Mouse (Mus musculus) neural tube, embryonic 14.5 days (tissue): ENCODE measurements around the gene Bach2. TPM values are rescaled to one million over a fixed set of nuclear protein-coding genes. Genes with fewer than 3 reads are reported as not detected.

Source experiments
- ATAC-seq: fragments of 200-750 bp; cut with Nextera tagmentation; 2 replicates; pipeline ENCODE4 v1.8.0; 2017; ENCODE audit warnings: low read depth, mild to moderate bottlenecking, moderate TSS enrichment, moderate library complexity
- H3K27ac ChIP-seq: fragments of 300-500 bp; sonication (generic); 2 replicates; pipeline ENCODE4 v1.5.1; 2014; ENCODE audit warnings: low read depth, mild to moderate bottlenecking, control low read depth, low read length, moderate library complexity, mixed read lengths
- H3K27me3 ChIP-seq: fragments of 300-500 bp; sonication (generic); 2 replicates; pipeline ENCODE4 v1.6.1; 2014; ENCODE audit warnings: low read length; ENCODE audit not compliant: control insufficient read depth, insufficient read depth
- H3K36me3 ChIP-seq: fragments of 300-500 bp; sonication (generic); 2 replicates; pipeline ENCODE4 v1.6.1; 2014; ENCODE audit warnings: low read length, mixed read lengths; ENCODE audit not compliant: control insufficient read depth, insufficient read depth
- H3K4me1 ChIP-seq: fragments of 300-500 bp; sonication (generic); 2 replicates; pipeline ENCODE4 v1.6.1; 2014; ENCODE audit warnings: low read length; ENCODE audit not compliant: control insufficient read depth, insufficient read depth
- H3K4me2 ChIP-seq: fragments of 300-500 bp; sonication (generic); 2 replicates; pipeline ENCODE4 v1.6.1; 2014; ENCODE audit warnings: mild to moderate bottlenecking, low read depth, low read length, control low read depth
- H3K4me3 ChIP-seq: fragments of 300-500 bp; sonication (generic); 2 replicates; pipeline ENCODE4 v1.5.1; 2014; ENCODE audit warnings: low read depth, low read length, control low read depth, mixed read lengths
- H3K9ac ChIP-seq: fragments of 300-500 bp; sonication (generic); replicated peaks from 2 replicates; pipeline ENCODE4 v1.6.1; 2014; ENCODE audit warnings: low read depth, mild to moderate bottlenecking, control low read depth, low read length, mixed read lengths
- H3K9me3 ChIP-seq: fragments of 300-500 bp; sonication (generic); 2 replicates; pipeline ENCODE4 v1.6.1; 2016; ENCODE audit warnings: low read length; ENCODE audit not compliant: control insufficient read depth
- WGBS: fragments of 180-500 bp; shearing (Covaris S2); extraction: QIAGEN DNeasy Blood & Tissue Kit; methylation state at CpG from one replicate; pipeline ENCODE4 v1.1.7; 2014; 5-methylcytosine and 5-hydroxymethylcytosine counted together
- polyA plus RNA-seq: library from polyadenylated mRNA; unstranded; fragments of >200 nt; fragmentation: Nextera tagmentation; extraction: Ambion mirVana; gene quantifications from 2 replicates; pipeline ENCODE4 v1.2.1, GENCODE M21; 2014

Bach2 gene
- polyA plus RNA-seq, 1 experiment from 2014 or later: 32.4 TPM

- no peak overlapping the region for H3K4me2 ChIP-seq
Measured at GRCm38 (mm10) chr4:32334131-32334530, 95.5 kb downstream of the Bach2 start.

DNA sequence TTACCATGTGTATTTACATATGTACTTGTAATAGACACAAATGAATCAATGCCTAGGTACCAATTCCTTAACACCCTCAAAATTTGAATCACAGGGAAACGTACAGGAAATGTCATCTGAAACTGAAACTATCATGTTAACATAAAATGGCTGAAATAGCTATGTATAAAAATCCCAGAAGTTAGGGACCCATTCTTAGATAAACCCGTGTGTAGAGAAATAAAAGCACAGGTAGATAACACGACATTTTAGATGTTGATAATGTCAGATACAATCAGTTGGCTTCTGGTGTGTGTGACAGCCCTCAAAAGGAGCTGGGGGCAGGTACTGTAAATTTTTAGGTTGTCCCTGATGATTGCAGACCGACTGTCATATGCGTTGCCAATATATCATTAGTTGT lies 96.2 kb downstream of the Bach2 start:
- 93% methylated on average over 5 of the region's 5 CpGs for WGBS
- Histone ChIP-seq H3K4me1 (peaks cover 10% of the 10 kb centered on the region; the same call in 1 of the 2 replicates), H3K4me2 (no peak overlapping the region), H3K27me3 (no peaks in the 10 kb centered on the region), H3K9ac (no peak overlapping the region), H3K36me3 (no peaks in the 10 kb centered on the region), H3K27ac (no peak overlapping the region), H3K9me3 (no peaks in the 10 kb centered on the region), H3K4me3 (no peak overlapping the region)
- ATAC-seq: no peak

More at GRCm38 (mm10) chr4:32334131-32334530, 95.5 kb downstream of the Bach2 start:
- no peaks in the 10 kb centered on the region for H3K27me3 ChIP-seq
- no peak overlapping the region for H3K9ac ChIP-seq
- no peak overlapping the region for H3K4me3 ChIP-seq
- H3K36me3 ChIP-seq: no peaks in the 10 kb centered on the region
- 95% methylated on average over 1 of the region's 1 CpGs for WGBS
- peaks cover 10% of the 10 kb centered on the region; the same call in 1 of the 2 replicates for H3K4me1 ChIP-seq
- no peaks in the 10 kb centered on the region for H3K9me3 ChIP-seq
- ATAC-seq: no peak
- H3K27ac ChIP-seq: no peak overlapping the region

GRCm38 (mm10) chr4:32335659-32336058 lies 97.1 kb downstream of the Bach2 start:
- no peaks in the 10 kb centered on the region for H3K36me3 ChIP-seq
- H3K9ac ChIP-seq: no peak overlapping the region
- no peak overlapping the region for H3K4me3 ChIP-seq
- no peaks in the 10 kb centered on the region for H3K27me3 ChIP-seq
- WGBS: 90% methylated on average over 12 of the region's 12 CpGs
- ATAC-seq: no peak
- H3K9me3 ChIP-seq: no peaks in the 10 kb centered on the region
- peaks cover 10% of the 10 kb centered on the region; the same call in 1 of the 2 replicates for H3K4me1 ChIP-seq
- H3K4me2 ChIP-seq: no peak overlapping the region
- H3K27ac ChIP-seq: no peak overlapping the region

DNA sequence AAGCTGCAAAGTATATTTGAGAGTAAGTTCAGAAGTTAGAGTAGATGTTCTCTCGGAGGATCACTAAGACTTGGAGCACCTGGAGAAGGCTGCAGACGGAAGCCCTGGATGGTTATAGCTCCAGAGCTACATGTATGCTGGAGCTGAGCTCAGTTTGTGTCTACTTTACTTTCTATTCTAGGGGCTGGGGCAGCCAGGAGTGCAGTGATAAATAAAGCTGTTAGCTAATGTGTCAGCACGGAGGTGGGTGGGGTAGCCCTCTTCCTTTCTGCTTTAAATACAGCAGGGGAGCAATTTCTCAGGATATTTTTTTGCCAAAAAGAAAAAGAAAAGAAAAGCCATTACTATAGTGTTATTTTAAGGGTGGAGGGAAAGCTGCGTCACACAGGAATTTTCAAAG lies 98.0 kb downstream of the Bach2 start:
- Histone ChIP-seq H3K27ac (no peak overlapping the region), H3K4me1 (peaks cover 10% of the 10 kb centered on the region; the same call in 1 of the 2 replicates), H3K27me3 (no peaks in the 10 kb centered on the region), H3K4me2 (no peak overlapping the region), H3K36me3 (no peaks in the 10 kb centered on the region), H3K4me3 (no peak overlapping the region), H3K9me3 (no peaks in the 10 kb centered on the region), H3K9ac (no peak overlapping the region)
- 59% methylated on average over 4 of the region's 4 CpGs for WGBS
- ATAC-seq: no peak

DNA sequence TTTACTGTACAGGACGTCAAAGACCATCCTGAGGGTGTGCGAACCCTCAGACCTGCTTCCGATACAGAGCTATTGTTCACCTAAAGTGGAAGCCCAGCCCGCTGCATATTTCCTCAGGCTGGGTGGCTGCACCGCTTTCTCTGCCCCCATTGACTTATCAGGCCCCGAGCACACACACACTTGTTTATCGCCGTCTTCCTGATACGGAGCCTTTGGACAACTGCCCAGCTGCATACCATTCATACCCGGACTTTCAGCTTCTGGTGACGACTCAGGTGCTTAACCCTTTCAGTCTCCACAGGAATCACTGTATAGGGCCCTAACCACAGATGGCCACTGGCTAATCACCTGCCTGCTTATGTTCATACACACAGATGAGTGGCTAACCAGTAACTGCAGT lies 99.0 kb downstream of the Bach2 start:
- no peak overlapping the region for H3K27ac ChIP-seq
- no peaks in the 10 kb centered on the region for H3K27me3 ChIP-seq
- peak; percentile 16; the same call in 1 of the 2 replicates for ATAC-seq
- H3K4me1 ChIP-seq: peaks cover 10% of the 10 kb centered on the region; the same call in 1 of the 2 replicates
- no peak overlapping the region for H3K9ac ChIP-seq
- H3K4me2 ChIP-seq: no peak overlapping the region
- H3K36me3 ChIP-seq: no peaks in the 10 kb centered on the region
- H3K9me3 ChIP-seq: no peaks in the 10 kb centered on the region
- WGBS: 24% methylated on average over 11 of the region's 11 CpGs
- H3K4me3 ChIP-seq: no peak overlapping the region

GRCm38 (mm10) chr4:32338451-32338850 lies 99.8 kb downstream of the Bach2 start:
- no peak for ATAC-seq
- no peaks in the 10 kb centered on the region for H3K9me3 ChIP-seq
- H3K9ac ChIP-seq: no peak overlapping the region
- no peaks in the 10 kb centered on the region for H3K36me3 ChIP-seq
- 79% methylated on average over 10 of the region's 10 CpGs for WGBS
- H3K4me2 ChIP-seq: no peak overlapping the region
- H3K4me3 ChIP-seq: no peak overlapping the region
- H3K27ac ChIP-seq: no peak overlapping the region
- no peaks in the 10 kb centered on the region for H3K27me3 ChIP-seq
- H3K4me1 ChIP-seq: peaks cover 14% of the 10 kb centered on the region

GRCm38 (mm10) chr4:32340844-32341243 lies 102.2 kb downstream of the Bach2 start:
- no peaks in the 10 kb centered on the region for H3K27me3 ChIP-seq
- no peak for ATAC-seq
- WGBS: 85% methylated on average over 7 of the region's 7 CpGs
- H3K36me3 ChIP-seq: no peaks in the 10 kb centered on the region
- no peak overlapping the region for H3K4me3 ChIP-seq
- H3K4me2 ChIP-seq: no peak overlapping the region
- H3K4me1 ChIP-seq: peaks cover 20% of the 10 kb centered on the region
- H3K9ac ChIP-seq: no peak overlapping the region
- H3K27ac ChIP-seq: no peak overlapping the region
- H3K9me3 ChIP-seq: no peaks in the 10 kb centered on the region

GRCm38 (mm10) chr4:32342269-32342668 lies 103.7 kb downstream of the Bach2 start:
- 70% methylated on average over 7 of the region's 7 CpGs for WGBS
- no peak for ATAC-seq
- Histone ChIP-seq H3K27ac (no peak overlapping the region), H3K4me1 (peaks cover 18% of the 10 kb centered on the region), H3K9ac (no peak overlapping the region), H3K36me3 (no peaks in the 10 kb centered on the region), H3K27me3 (no peaks in the 10 kb centered on the region), H3K9me3 (no peaks in the 10 kb centered on the region), H3K4me3 (no peak overlapping the region), H3K4me2 (no peak overlapping the region)

GRCm38 (mm10) chr4:32343256-32344165 lies 104.9 kb downstream of the Bach2 start:
- Histone ChIP-seq H3K27me3 (no peaks in the 10 kb centered on the region), H3K9ac (no peak overlapping the region), H3K4me1 (peaks cover 10% of the 10 kb centered on the region; the same call in 1 of the 2 replicates), H3K4me3 (no peak overlapping the region), H3K4me2 (no peak overlapping the region), H3K9me3 (no peaks in the 10 kb centered on the region), H3K27ac (peak overlapping the region; percentile 44; the same call in 1 of the 2 replicates), H3K36me3 (no peaks in the 10 kb centered on the region)
- ATAC-seq: no peak
- 72% methylated on average over 14 of the region's 14 CpGs for WGBS
